Mouse (Mus musculus) megakaryocyte, adult 5-6 weeks (primary cell): ENCODE results near the gene S100a2. TPM values are rescaled to one million over a fixed set of nuclear protein-coding genes. Genes with fewer than 3 reads are reported as not detected.

Experiments
- ATAC-seq: 2 replicates; pipeline ENCODE4 v1.8.0; 2016; ENCODE audit warnings: mild to moderate bottlenecking, inconsistent platforms; ENCODE audit not compliant: poor library complexity, severe bottlenecking
- total RNA-seq, 2 experiments: library from RNA; stranded (forward) in 1 of 2; stranded (reverse) in 1 of 2; fragments of 153-499, 151-499 nt in 1 of 2; fragments of 221-1000, 200-1000 nt in 1 of 2; gene quantifications; 2 replicates each; pipeline versions ENCODE4 v1.2.3 to v1.2.4; 2015 to 2017

The S100a2 gene
- total RNA-seq (2015) (not detected in 2 replicates), total RNA-seq (2017) (not detected in 2 replicates)

- ATAC-seq = no peak
Measured at GRCm38 (mm10) chr3:90589947-90590346, at the start of gene S100a2. TSS of gene S100a2 (plus strand) at chr3:90590247.

- no peak for ATAC-seq
Measured at GRCm38 (mm10) chr3:90540904-90541303, 49.1 kb upstream of the S100a2 start.

GRCm38 (mm10) chr3:90549676-90550420, 40.2 kb upstream of the S100a2 start:
- no peak for ATAC-seq

GRCm38 (mm10) chr3:90550421-90550790, 39.6 kb upstream of the S100a2 start:
- ATAC-seq = no peak

DNA sequence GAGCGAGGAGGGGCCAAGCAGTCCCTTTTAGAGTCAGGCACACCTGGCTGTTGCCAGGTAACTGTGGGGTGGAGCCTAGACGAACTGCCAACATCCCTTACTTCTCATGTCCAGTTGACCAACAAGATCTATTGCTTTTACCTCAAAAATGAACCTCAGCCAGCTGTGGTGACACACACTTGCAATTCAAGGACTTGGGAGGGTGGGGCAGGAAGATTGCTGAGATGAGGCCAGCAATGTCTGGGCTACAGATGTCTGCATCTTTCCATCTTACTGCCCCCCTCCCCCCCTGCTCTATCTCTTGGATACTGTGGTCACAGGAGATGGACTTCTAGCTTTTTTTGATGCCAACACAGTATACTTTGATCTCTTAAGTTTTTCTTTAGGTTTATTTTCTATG, 37.8 kb upstream of the S100a2 start:
- ATAC-seq = no peak

- ATAC-seq = no peak
Measured at GRCm38 (mm10) chr3:90555954-90556353, 34.1 kb upstream of the S100a2 start.

DNA sequence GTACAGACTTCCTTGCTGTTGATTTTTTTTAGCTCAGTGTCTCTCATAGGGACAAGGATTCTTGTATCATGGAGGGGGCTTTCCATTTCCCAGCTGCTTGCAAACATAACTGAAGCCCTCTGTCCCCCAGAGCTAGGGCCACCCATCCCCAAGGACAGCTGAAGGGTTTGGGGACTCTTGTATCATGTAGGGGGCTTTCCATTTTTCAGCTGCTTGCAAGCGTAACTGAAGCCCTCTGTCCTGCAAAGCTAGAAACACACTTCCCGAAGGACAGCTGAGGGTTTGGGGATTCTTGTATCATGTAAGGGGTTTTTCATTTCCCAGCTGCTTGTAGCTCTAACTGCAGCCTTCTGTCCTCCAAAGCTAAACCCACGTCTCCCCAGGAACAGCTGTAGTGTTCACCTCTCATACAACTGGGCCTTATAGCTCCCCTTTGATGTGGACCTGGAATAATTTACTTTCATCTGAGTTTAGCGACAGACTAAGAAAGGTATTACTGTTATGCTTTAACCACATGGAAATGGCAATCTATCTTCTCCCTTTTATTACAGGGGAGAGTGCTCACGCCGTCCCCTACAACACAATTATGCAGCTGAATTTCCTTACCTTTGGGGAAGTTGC, 29.9 kb upstream of the S100a2 start, which contains the start of gene S100a3:
TSS of gene S100a3 (plus strand) at position 571 of the 621 bp plus-strand sequence.
- no peak for ATAC-seq

DNA sequence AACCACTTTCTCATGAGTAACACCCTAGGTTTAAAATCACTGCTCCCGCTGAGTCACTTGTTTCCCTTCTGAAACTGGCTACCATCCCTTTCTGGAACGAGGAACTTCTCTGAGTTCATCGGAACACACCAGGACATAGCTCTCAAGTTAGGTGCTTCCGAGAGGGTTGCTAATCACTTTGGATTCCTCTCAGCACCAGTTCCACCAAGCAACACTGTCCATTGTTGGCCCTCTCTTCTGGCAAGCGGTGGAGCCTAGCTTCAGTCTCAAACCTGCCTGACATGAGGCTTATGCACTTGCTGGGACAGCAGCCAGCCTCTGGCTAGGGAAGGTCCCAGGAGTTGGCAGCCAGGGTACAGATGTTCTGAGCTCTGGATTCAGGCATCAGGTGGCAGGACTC, 15.4 kb upstream of the S100a2 start:
- no peak for ATAC-seq

GRCm38 (mm10) chr3:90575320-90575719, 14.7 kb upstream of the S100a2 start:
- no peak for ATAC-seq

DNA sequence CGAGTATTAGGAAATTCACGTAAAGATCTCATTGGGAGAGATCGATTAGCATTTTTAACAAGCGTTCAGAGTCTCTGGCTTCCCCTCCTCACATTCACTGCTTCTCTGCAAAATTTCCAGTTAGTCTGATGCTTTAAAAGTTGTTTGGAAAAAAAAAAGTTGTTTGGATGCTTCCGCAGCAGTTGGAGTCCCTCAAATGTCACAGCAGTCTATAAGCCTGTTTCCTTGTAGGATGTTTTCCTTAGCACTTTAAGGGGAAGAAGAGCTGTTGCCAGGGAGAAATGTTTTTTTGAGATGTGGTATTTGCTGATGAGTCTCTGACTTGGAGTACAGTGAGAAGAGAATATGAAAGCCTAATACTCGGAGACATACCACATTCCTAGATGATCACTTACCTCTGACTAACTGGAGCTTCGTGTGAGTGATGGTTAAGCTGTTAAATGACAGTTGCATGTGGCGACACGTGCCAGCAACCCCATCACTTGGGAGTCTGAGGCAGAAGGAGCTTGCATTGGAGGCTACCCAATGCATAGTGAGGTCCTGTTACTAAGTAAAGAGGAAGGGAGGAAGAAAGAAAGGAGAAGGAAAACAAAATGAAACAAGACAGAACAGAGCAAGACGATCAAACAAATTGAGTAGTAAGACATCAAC, 13.6 kb upstream of the S100a2 start:
- ATAC-seq = no peak

GRCm38 (mm10) chr3:90579433-90579832, 10.6 kb upstream of the S100a2 start:
- ATAC-seq = no peak

GRCm38 (mm10) chr3:90581141-90581540, 8.9 kb upstream of the S100a2 start:
- no peak for ATAC-seq

DNA sequence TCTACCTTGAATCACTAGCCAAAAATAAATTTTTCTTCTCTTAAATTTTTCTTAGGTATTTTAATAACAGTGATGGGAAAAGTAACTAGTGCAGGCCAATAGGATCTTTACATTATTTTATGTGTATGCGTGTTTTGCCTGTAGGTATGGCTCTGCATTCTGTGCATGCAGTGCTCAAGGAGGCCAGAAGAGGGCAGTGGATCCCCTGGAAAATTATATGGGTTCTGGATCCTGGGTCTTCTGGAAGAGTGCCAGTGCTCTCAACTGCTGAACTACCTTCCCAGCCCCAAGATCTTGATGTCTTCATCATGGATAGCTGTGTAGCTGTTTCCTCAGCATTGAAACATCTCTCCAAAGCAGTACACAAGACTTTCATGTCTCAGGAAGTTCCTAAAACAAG, 7.9 kb upstream of the S100a2 start:
- no peak for ATAC-seq

GRCm38 (mm10) chr3:90582556-90582955, 7.5 kb upstream of the S100a2 start:
- ATAC-seq = no peak

- no peak for ATAC-seq
Measured at GRCm38 (mm10) chr3:90583893-90584292, 6.2 kb upstream of the S100a2 start.

- ATAC-seq = peak; percentile 36
Measured at GRCm38 (mm10) chr3:90585595-90585994, 4.5 kb upstream of the S100a2 start.

GRCm38 (mm10) chr3:90586016-90586643, 3.9 kb upstream of the S100a2 start:
- no peak for ATAC-seq

- ATAC-seq = peak; percentile 83
Measured at GRCm38 (mm10) chr3:90586906-90587305, 3.1 kb upstream of the S100a2 start.

GRCm38 (mm10) chr3:90587361-90588101, 2.5 kb upstream of the S100a2 start:
- ATAC-seq = no peak

DNA sequence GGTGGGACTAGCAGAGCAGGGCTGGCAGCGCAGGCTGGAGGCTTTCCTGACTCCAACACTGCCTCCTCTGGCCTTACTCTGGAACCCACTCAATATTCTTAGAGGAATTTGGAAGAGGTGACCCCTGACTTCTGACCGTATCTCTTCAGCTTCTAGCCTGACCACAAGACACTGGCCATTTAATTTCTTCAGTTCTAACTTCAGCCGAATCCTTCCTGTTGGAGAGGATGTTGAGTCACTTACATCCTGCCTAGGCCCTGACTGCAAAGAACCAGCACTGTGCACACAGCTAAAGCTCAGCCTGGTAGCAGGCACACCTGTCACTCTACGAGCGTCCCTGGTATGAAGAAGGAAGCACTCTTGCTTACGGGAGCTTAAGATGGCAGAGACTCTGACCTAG, 657 bp upstream of the S100a2 start:
- ATAC-seq = peak; percentile 55

GRCm38 (mm10) chr3:90594466-90594865, 4.4 kb downstream of the S100a2 start:
- ATAC-seq = peak; percentile 43; the same call in 1 of the 2 replicates
